Mouse (Mus musculus): ENCODE results near the gene Apoe. TPM values are rescaled to one million over a fixed set of nuclear protein-coding genes. Genes with fewer than 3 reads are reported as not detected.

The Apoe gene
- polyA plus RNA-seq, 1 experiment from 2014 or later: 470 TPM

DNA sequence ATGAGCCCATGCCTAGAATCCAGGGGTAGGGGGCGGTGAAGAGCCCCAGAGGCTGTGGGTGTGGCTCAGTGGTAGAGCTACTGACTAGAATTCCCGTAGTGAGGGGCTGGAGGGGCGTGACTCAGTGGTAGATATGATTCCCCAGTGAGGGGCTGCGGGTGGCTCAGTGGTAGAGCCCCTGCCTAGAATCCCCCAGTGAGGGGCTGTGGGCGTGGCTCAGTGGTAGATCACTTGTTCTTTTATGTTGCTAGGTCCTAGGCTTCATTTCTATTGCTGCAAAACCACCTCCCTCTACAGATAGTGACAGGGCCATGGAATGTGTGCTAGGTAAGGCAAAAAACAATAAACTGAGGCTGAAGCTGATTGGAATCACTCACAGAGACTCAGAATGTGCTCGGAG is 3.1 kb downstream of the Apoe start:
- WGBS: 71% methylated on average over 6 of the region's 6 CpGs
- H3K4me3 ChIP-seq (ENCODE audit: low read length): no peak overlapping the region
- H3K4me1 ChIP-seq (replicated peaks; ENCODE audit: control insufficient read depth, insufficient read depth, low read length): peaks cover 43% of the 10 kb centered on the region
- H3K9me3 ChIP-seq (ENCODE audit: control insufficient read depth, low read length): peaks cover 4% of the 10 kb centered on the region; the same call in 1 of the 2 replicates
- H3K4me2 ChIP-seq (ENCODE audit: low read depth, low read length): no peak overlapping the region
- no peaks in the 10 kb centered on the region for H3K27me3 ChIP-seq (ENCODE audit: control insufficient read depth, insufficient read depth, low read depth, low read length)
- H3K27ac ChIP-seq (ENCODE audit: low read length): no peak overlapping the region
- peaks cover 8% of the 10 kb centered on the region for H3K36me3 ChIP-seq (ENCODE audit: control insufficient read depth, insufficient read depth, low read length)
- no peak for ATAC-seq (ENCODE audit: low read depth)
- H3K9ac ChIP-seq (ENCODE audit: low read length): no peak overlapping the region

DNA sequence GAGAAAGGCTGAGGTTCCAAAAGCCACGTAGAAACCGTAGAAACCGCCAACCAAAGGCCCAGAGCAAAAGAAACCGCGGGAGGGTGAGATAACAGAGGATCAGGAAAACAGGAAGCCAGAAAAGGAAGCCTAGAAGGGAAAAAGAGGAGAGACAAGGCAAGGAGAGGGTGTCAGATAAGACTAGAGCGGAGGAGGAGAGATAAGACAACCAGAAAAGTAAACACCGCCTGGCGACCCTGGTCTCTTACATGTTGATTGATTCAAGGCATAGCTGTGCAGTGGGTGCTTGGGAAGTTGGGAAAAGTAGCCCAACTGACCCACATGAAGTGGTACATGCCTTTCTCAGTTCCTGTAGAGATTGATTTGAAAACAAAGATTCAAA is 3.8 kb downstream of the Apoe start:
- ATAC-seq (ENCODE audit: low read depth): no peak
- peaks cover 4% of the 10 kb centered on the region; the same call in 1 of the 2 replicates for H3K9me3 ChIP-seq (ENCODE audit: control insufficient read depth, low read length)
- peaks cover 8% of the 10 kb centered on the region for H3K36me3 ChIP-seq (ENCODE audit: control insufficient read depth, insufficient read depth, low read length)
- 9% methylated on average over 8 of the region's 8 CpGs for WGBS
- peak overlapping the region; percentile 71 for H3K27ac ChIP-seq (ENCODE audit: low read length)
- peak overlapping the region; percentile 4; the same call in 1 of the 2 replicates for H3K9ac ChIP-seq (ENCODE audit: low read length)
- H3K4me1 ChIP-seq (replicated peaks; ENCODE audit: control insufficient read depth, insufficient read depth, low read length): peaks cover 40% of the 10 kb centered on the region
- no peaks in the 10 kb centered on the region for H3K27me3 ChIP-seq (ENCODE audit: control insufficient read depth, insufficient read depth, low read depth, low read length)
- no peak overlapping the region for H3K4me3 ChIP-seq (ENCODE audit: low read length)
- no peak overlapping the region for H3K4me2 ChIP-seq (ENCODE audit: low read depth, low read length)

DNA sequence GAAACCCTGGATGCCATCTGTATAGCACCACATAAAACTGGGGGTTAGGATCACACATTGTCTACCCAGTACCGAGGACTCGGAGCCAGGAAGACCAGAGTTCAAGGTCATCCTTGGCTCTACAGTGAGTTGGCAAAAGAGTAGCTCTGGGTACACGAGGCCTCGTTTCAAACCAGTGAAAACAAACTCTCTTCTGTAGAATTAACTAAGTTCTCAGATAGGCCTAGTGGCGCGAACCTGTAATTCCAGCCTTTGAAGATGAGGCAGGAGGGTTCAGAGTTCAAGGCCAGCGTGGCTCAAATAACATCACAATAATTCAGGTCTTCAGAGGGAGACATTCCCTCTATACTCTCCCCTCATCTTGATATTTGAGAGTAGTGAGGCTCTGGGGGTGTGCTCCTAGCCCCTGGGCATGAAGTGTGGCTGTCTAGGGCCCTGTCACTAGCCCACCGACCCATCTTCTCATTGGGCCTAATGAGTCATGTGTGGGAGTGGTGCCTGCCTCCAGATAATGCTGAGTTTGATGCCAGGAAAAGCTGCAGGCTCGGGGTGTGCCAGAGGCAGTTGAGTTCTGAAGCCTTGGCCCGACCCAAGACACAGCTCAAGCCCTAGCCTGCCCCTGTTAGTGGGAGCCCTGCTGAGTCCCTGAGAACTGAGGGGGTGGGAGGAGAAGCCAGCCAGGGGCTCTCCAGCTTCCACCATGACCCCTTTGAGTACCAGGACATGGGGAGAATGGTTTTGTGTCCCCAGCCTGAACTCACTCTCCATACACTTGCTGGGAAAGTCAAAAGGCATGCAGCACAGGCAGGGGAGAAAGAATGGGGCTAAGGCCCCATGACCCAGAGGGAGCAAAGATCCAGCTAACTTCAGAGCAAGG is 4.4 kb downstream of the Apoe start:
- H3K27me3 ChIP-seq (ENCODE audit: control insufficient read depth, insufficient read depth, low read depth, low read length): no peaks in the 10 kb centered on the region
- peak overlapping the region; percentile 76 for H3K27ac ChIP-seq (ENCODE audit: low read length)
- no peak overlapping the region for H3K4me2 ChIP-seq (ENCODE audit: low read depth, low read length)
- H3K4me3 ChIP-seq (ENCODE audit: low read length): no peak overlapping the region
- WGBS: 74% methylated on average over 10 of the region's 10 CpGs
- H3K4me1 ChIP-seq (replicated peaks; ENCODE audit: control insufficient read depth, insufficient read depth, low read length): peaks cover 40% of the 10 kb centered on the region
- ATAC-seq (ENCODE audit: low read depth): no peak
- H3K9me3 ChIP-seq (ENCODE audit: control insufficient read depth, low read length): peaks cover 4% of the 10 kb centered on the region; the same call in 1 of the 2 replicates
- H3K9ac ChIP-seq (ENCODE audit: low read length): peak overlapping the region; percentile 4; the same call in 1 of the 2 replicates
- H3K36me3 ChIP-seq (ENCODE audit: control insufficient read depth, insufficient read depth, low read length): peaks cover 8% of the 10 kb centered on the region

DNA sequence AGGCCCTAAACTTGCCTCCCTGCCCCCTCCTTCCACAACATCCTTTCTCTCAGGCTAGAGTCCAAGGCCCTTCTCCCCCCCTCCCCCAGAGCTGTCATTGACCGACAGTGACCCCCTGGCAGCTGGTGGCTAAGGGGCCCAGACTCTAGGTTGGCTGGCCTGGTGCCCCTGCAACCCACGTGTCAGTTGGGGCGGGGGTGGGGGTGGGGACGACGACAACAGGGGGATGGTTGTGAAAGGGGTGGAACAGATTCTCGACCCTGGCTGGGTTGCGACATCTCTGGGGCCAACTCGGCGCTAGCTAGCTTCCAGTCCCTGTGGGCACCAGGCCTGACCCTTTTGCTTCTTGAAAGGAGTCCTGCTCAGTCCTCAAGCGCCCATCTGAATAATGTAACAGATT is 5.6 kb downstream of the Apoe start:
- Histone ChIP-seq H3K9ac (ENCODE audit: low read length) (no peak overlapping the region; the same call in 1 of the 2 replicates), H3K27me3 (ENCODE audit: control insufficient read depth, insufficient read depth, low read depth, low read length) (no peaks in the 10 kb centered on the region), H3K4me2 (ENCODE audit: low read depth, low read length) (no peak overlapping the region), H3K9me3 (ENCODE audit: control insufficient read depth, low read length) (peaks cover 4% of the 10 kb centered on the region; the same call in 1 of the 2 replicates), H3K4me1 (replicated peaks; ENCODE audit: control insufficient read depth, insufficient read depth, low read length) (peaks cover 31% of the 10 kb centered on the region), H3K4me3 (ENCODE audit: low read length) (no peak overlapping the region), H3K36me3 (ENCODE audit: control insufficient read depth, insufficient read depth, low read length) (peaks cover 8% of the 10 kb centered on the region), H3K27ac (ENCODE audit: low read length) (peak overlapping the region; percentile 76)
- ATAC-seq (ENCODE audit: low read depth): peak; percentile 77
- 17% methylated on average over 10 of the region's 10 CpGs for WGBS

- peak within 1 kb of the TSS; percentile 76 for H3K27ac ChIP-seq (ENCODE audit: low read length)
- H3K4me3 ChIP-seq (ENCODE audit: low read length): no peak within 1 kb of the TSS
- H3K4me2 ChIP-seq (ENCODE audit: low read depth, low read length): peak within 1 kb of the TSS; percentile 7
- peaks cover 4% of the 10 kb centered on the region; the same call in 1 of the 2 replicates for H3K9me3 ChIP-seq (ENCODE audit: control insufficient read depth, low read length)
- peak within 1 kb of the TSS; percentile 28 for H3K9ac ChIP-seq (ENCODE audit: low read length)
- no peak for ATAC-seq (ENCODE audit: low read depth)
- H3K4me1 ChIP-seq (replicated peaks; ENCODE audit: control insufficient read depth, insufficient read depth, low read length): peaks cover 31% of the 10 kb centered on the region
- H3K27me3 ChIP-seq (ENCODE audit: control insufficient read depth, insufficient read depth, low read depth, low read length): no peaks in the 10 kb centered on the region
- WGBS: 42% methylated on average over 28 of the region's 28 CpGs
- H3K36me3 ChIP-seq (ENCODE audit: control insufficient read depth, insufficient read depth, low read length): peaks cover 8% of the 10 kb centered on the region
Observed at GRCm38 (mm10) chr7:19691873-19692865, 6.8 kb downstream of the Apoe start, which contains the start of gene Apoc1. Gene Apoc1 (minus strand): TSS chr7:19692660.

DNA sequence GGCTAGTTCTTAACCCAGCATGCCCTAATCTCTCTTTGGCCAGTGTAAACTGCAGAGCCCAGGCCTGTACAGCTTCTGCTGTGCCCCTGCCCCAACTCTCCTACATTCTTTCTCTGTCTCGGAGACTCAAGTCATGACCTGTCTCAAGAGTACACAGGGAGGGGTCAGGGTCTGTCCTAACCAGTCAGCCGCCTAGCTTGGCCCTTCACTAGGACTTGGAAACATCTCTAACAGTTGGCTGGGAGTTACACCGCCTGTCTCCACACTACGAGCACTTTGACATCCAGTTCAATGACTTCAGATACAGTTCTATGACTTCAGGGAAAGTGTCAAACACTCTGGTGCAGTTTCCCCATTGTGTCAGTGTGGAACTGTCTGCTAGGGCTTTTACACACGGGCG is 7.6 kb downstream of the Apoe start:
- Histone ChIP-seq H3K9ac (ENCODE audit: low read length) (no peak overlapping the region; the same call in 1 of the 2 replicates), H3K9me3 (ENCODE audit: control insufficient read depth, low read length) (peaks cover 1% of the 10 kb centered on the region; the same call in 1 of the 2 replicates), H3K27ac (ENCODE audit: low read length) (peak overlapping the region; percentile 48; the same call in 1 of the 2 replicates), H3K4me1 (replicated peaks; ENCODE audit: control insufficient read depth, insufficient read depth, low read length) (peaks cover 31% of the 10 kb centered on the region), H3K27me3 (ENCODE audit: control insufficient read depth, insufficient read depth, low read depth, low read length) (no peaks in the 10 kb centered on the region), H3K4me3 (ENCODE audit: low read length) (no peak overlapping the region), H3K36me3 (ENCODE audit: control insufficient read depth, insufficient read depth, low read length) (peaks cover 2% of the 10 kb centered on the region), H3K4me2 (ENCODE audit: low read depth, low read length) (peak overlapping the region; percentile 7)
- WGBS: 60% methylated on average over 6 of the region's 6 CpGs
- ATAC-seq (ENCODE audit: low read depth): no peak

DNA sequence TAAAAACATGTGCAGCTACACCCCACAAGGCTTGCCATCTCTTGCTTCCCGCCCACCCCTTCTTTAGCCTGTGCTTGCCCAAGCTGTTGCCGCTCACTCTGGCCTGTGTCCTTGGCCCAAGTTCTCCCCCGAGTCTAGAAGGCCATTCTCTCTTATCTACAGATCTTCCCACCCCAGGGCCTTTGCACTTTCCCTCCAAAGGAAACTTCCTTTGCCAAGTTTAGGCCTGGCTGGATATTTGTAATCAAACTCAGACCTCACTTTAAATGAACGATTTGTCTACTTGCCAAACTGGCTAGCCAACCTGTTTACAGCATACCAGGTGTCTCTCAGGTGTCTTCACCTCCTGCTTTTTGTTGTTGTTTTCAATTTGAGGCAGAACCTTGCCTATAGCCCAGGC is 8.1 kb downstream of the Apoe start:
- ATAC-seq (ENCODE audit: low read depth): no peak
- Histone ChIP-seq H3K4me3 (ENCODE audit: low read length) (no peak overlapping the region), H3K36me3 (ENCODE audit: control insufficient read depth, insufficient read depth, low read length) (no peaks in the 10 kb centered on the region), H3K9ac (ENCODE audit: low read length) (no peak overlapping the region), H3K9me3 (ENCODE audit: control insufficient read depth, low read length) (no peaks in the 10 kb centered on the region), H3K4me2 (ENCODE audit: low read depth, low read length) (no peak overlapping the region), H3K4me1 (replicated peaks; ENCODE audit: control insufficient read depth, insufficient read depth, low read length) (peaks cover 31% of the 10 kb centered on the region), H3K27me3 (ENCODE audit: control insufficient read depth, insufficient read depth, low read depth, low read length) (no peaks in the 10 kb centered on the region), H3K27ac (ENCODE audit: low read length) (no peak overlapping the region)
- 80% methylated on average over 4 of the region's 4 CpGs for WGBS

GRCm38 (mm10) chr7:19688611-19689010 is 10.4 kb downstream of the Apoe start:
- H3K27ac ChIP-seq (ENCODE audit: low read length): no peak overlapping the region
- no peak for ATAC-seq (ENCODE audit: low read depth)
- H3K4me2 ChIP-seq (ENCODE audit: low read depth, low read length): no peak overlapping the region
- 91% methylated on average over 2 of the region's 2 CpGs for WGBS
- peaks cover 21% of the 10 kb centered on the region for H3K4me1 ChIP-seq (replicated peaks; ENCODE audit: control insufficient read depth, insufficient read depth, low read length)
- no peak overlapping the region for H3K4me3 ChIP-seq (ENCODE audit: low read length)
- no peak overlapping the region for H3K9ac ChIP-seq (ENCODE audit: low read length)
- no peaks in the 10 kb centered on the region for H3K27me3 ChIP-seq (ENCODE audit: control insufficient read depth, insufficient read depth, low read depth, low read length)
- H3K9me3 ChIP-seq (ENCODE audit: control insufficient read depth, low read length): no peaks in the 10 kb centered on the region
- H3K36me3 ChIP-seq (ENCODE audit: control insufficient read depth, insufficient read depth, low read length): no peaks in the 10 kb centered on the region
